Mouse (Mus musculus) liver, adult 2 months (tissue): ENCODE data around the gene Olfr1410. TPM values are rescaled to one million over a fixed set of nuclear protein-coding genes. Genes with fewer than 3 reads are reported as not detected.

Experiments
- DNase-seq: peaks from one replicate; pipeline ENCODE4 v3.0.0-alpha.2; 2011; ENCODE audit warnings: low read depth, low spot score; ENCODE audit errors: extremely low read depth
- H3K27ac ChIP-seq: fragments of 200-500 bp; replicated peaks from 2 replicates; pipeline ENCODE4 v1.5.1; 2012; ENCODE audit warnings: low read depth, mild to moderate bottlenecking, control low read depth, inconsistent platforms, low read length; ENCODE audit not compliant: insufficient read depth
- H3K27me3 ChIP-seq: fragments of 200-500 bp; 2 replicates; pipeline ENCODE4 v1.6.1; 2012; ENCODE audit warnings: mild to moderate bottlenecking, moderate library complexity, low read length, inconsistent platforms; ENCODE audit not compliant: control insufficient read depth, insufficient read depth
- H3K36me3 ChIP-seq: fragments of 200-500 bp; 2 replicates; pipeline ENCODE4 v1.6.1; 2012; ENCODE audit warnings: low read length, inconsistent platforms; ENCODE audit not compliant: control insufficient read depth, insufficient read depth
- H3K4me1 ChIP-seq: fragments of 200-500 bp; 2 replicates; pipeline ENCODE4 v1.6.1; 2011; ENCODE audit warnings: low read length; ENCODE audit not compliant: control insufficient read depth, insufficient read depth
- H3K4me3 ChIP-seq: fragments of 200-500 bp; 2 replicates; pipeline ENCODE4 v1.5.1; 2011; ENCODE audit warnings: low read depth, mild to moderate bottlenecking, control low read depth, low read length, moderate library complexity; ENCODE audit not compliant: insufficient read depth
- H3K79me2 ChIP-seq: fragments of 200-500 bp; 2 replicates; pipeline ENCODE4 v1.6.1; 2012; ENCODE audit warnings: inconsistent platforms, mild to moderate bottlenecking, low read length, moderate library complexity; ENCODE audit not compliant: control insufficient read depth, insufficient read depth
- H3K9ac ChIP-seq: fragments of 200-500 bp; 2 replicates; pipeline ENCODE4 v1.6.1; 2012; ENCODE audit warnings: low read depth, mild to moderate bottlenecking, control low read depth, inconsistent platforms, low read length
- CTCF ChIP-seq: fragments of 200-500 bp; IDR thresholded peaks from 2 replicates; pipeline ENCODE4 v1.5.1; 2011; ENCODE audit warnings: low read depth, low read length, control low read depth
- POLR2A ChIP-seq: fragments of 200-500 bp; IDR thresholded peaks from 2 replicates; pipeline ENCODE4 v1.6.1; 2011; ENCODE audit warnings: low read length, control low read depth; ENCODE audit not compliant: insufficient read depth; ENCODE audit errors: extremely low read depth
- WGBS: fragments of 180-500 bp; shearing (Covaris S2); methylation state at CpG from one replicate; pipeline ENCODE4 v1.1.7; 2018; 5-methylcytosine and 5-hydroxymethylcytosine counted together
- polyA plus RNA-seq: library from polyadenylated mRNA; depleted of rRNA; stranded (reverse); fragments of >200 nt; gene quantifications from 2 replicates; pipeline ENCODE4 v1.2.3, GENCODE M21; 2012; rRNA removed
- total RNA-seq: library from RNA; depleted of rRNA; stranded (reverse); fragments of >200 nt; gene quantifications from 2 replicates; pipeline ENCODE4 v1.2.3, GENCODE M21; 2014; rRNA removed

Olfr1410 gene
- total RNA-seq (not detected in 2 replicates), polyA plus RNA-seq (not detected in 2 replicates)

- 69% methylated on average over 1 of the region's 1 CpGs for WGBS
These were observed at the start of gene Olfr1410 for GRCm38 (mm10) chr1:92605482-92605881. Gene Olfr1410, plus strand, starts transcription at chr1:92605782.

GRCm38 (mm10) chr1:92571022-92571421 is 34.6 kb upstream of the Olfr1410 start, which contains the start of gene Olfr1413:
Gene Olfr1413, plus strand, starts transcription at chr1:92571322.
- 89% methylated on average over 3 of the region's 3 CpGs for WGBS
- no peak for DNase-seq
- no peak for TF ChIP-seq POLR2A
- TF ChIP-seq CTCF, result no peak
- Histone ChIP-seq H3K27me3 (0 out of 2 replicates have a peak, but pooled peaks cover 2% of the 10 kb centered on the region), H3K27ac (no peak within 1 kb of the TSS), H3K4me3 (no peak within 1 kb of the TSS), H3K4me1 (no peaks in the 10 kb centered on the region), H3K9ac (no peak within 1 kb of the TSS), H3K36me3 (no peaks in the 10 kb centered on the region), H3K79me2 (no peaks in the 10 kb centered on the region)

More at GRCm38 (mm10) chr1:92605482-92605881, at the start of gene Olfr1410:
- no peak within 1 kb of the TSS for H3K9ac ChIP-seq
- no peaks in the 10 kb centered on the region for H3K36me3 ChIP-seq
- no peaks in the 10 kb centered on the region for H3K27me3 ChIP-seq
- no peaks in the 10 kb centered on the region for H3K79me2 ChIP-seq
- no peaks in the 10 kb centered on the region for H3K4me1 ChIP-seq
- no peak within 1 kb of the TSS for H3K27ac ChIP-seq
- H3K4me3 ChIP-seq, result no peak within 1 kb of the TSS
- no peak for TF ChIP-seq POLR2A
- no peak for TF ChIP-seq CTCF
- DNase-seq, result no peak

- Histone ChIP-seq H3K4me1 (no peaks in the 10 kb centered on the region), H3K27ac (no peak within 1 kb of the TSS), H3K36me3 (no peaks in the 10 kb centered on the region), H3K27me3 (no peaks in the 10 kb centered on the region), H3K79me2 (no peaks in the 10 kb centered on the region), H3K9ac (no peak within 1 kb of the TSS), H3K4me3 (no peak within 1 kb of the TSS)
- no peak for TF ChIP-seq CTCF
- no peak for TF ChIP-seq POLR2A
- no peak for DNase-seq
- 93% methylated on average over 2 of the region's 2 CpGs for WGBS
These were observed 20.1 kb upstream of the Olfr1410 start, which contains the start of gene Olfr1412 for GRCm38 (mm10) chr1:92585479-92585878. Gene Olfr1412, plus strand, starts transcription at chr1:92585779.

- Histone ChIP-seq H3K27ac (no peak within 1 kb of the TSS), H3K27me3 (no peaks in the 10 kb centered on the region), H3K4me1 (no peaks in the 10 kb centered on the region), H3K9ac (no peak within 1 kb of the TSS), H3K79me2 (no peaks in the 10 kb centered on the region), H3K36me3 (no peaks in the 10 kb centered on the region), H3K4me3 (no peak within 1 kb of the TSS)
- TF ChIP-seq CTCF (no peak), POLR2A (no peak)
- DNase-seq, result no peak
These were observed 11.5 kb upstream of the Olfr1410 start, which contains the start of gene Olfr1411 for GRCm38 (mm10) chr1:92594111-92594510. Gene Olfr1411, plus strand, starts transcription at chr1:92594411.

- no peak overlapping the region for H3K4me3 ChIP-seq
- no peak overlapping the region for H3K27ac ChIP-seq
- WGBS, result 75% methylated on average over 3 of the region's 3 CpGs
- TF ChIP-seq POLR2A (no peak), CTCF (no peak)
- no peaks in the 10 kb centered on the region for H3K36me3 ChIP-seq
- H3K27me3 ChIP-seq, result no peaks in the 10 kb centered on the region
- no peak for DNase-seq
- no peaks in the 10 kb centered on the region for H3K4me1 ChIP-seq
- H3K9ac ChIP-seq, result no peak overlapping the region
- no peaks in the 10 kb centered on the region for H3K79me2 ChIP-seq
These were observed 9.6 kb upstream of the Olfr1410 start for GRCm38 (mm10) chr1:92596019-92596418.

GRCm38 (mm10) chr1:92607711-92608110 is 2.1 kb downstream of the Olfr1410 start:
- Histone ChIP-seq H3K4me1 (no peaks in the 10 kb centered on the region), H3K36me3 (no peaks in the 10 kb centered on the region), H3K27me3 (0 out of 2 replicates have a peak, but pooled peaks cover 2% of the 10 kb centered on the region), H3K9ac (no peak overlapping the region), H3K27ac (no peak overlapping the region), H3K4me3 (no peak overlapping the region), H3K79me2 (no peaks in the 10 kb centered on the region)
- WGBS, result 60% methylated on average over 4 of the region's 4 CpGs
- TF ChIP-seq POLR2A, result no peak
- DNase-seq, result no peak
